Mouse (Mus musculus) midbrain, embryonic 11.5 days (tissue): ENCODE data around the gene Capza2. TPM values are rescaled to one million over a fixed set of nuclear protein-coding genes. Genes with fewer than 3 reads are reported as not detected.

Source experiments
- ATAC-seq: fragments of 200-750 bp; cut with Nextera tagmentation; 2 replicates; pipeline ENCODE4 v1.8.0; 2017; ENCODE audit warnings: moderate TSS enrichment, moderate library complexity; ENCODE audit not compliant: low FRiP score
- DNase-seq: peaks from one replicate; pipeline ENCODE4 v3.0.0; 2015; ENCODE audit warnings: low spot score; ENCODE audit errors: missing footprints
- H3K27ac ChIP-seq: fragments of 300-500 bp; sonication (generic); 2 replicates; pipeline ENCODE4 v1.5.1; 2014; ENCODE audit warnings: low read depth, low read length
- H3K27me3 ChIP-seq: fragments of 300-500 bp; sonication (generic); 2 replicates; pipeline ENCODE4 v1.6.1; 2014; ENCODE audit warnings: mild to moderate bottlenecking, low read length, moderate library complexity, mixed read lengths; ENCODE audit not compliant: control insufficient read depth, insufficient read depth
- H3K36me3 ChIP-seq: fragments of 300-500 bp; sonication (generic); 2 replicates; pipeline ENCODE4 v1.6.1; 2014; ENCODE audit warnings: mild to moderate bottlenecking, low read length, moderate library complexity, mixed read lengths; ENCODE audit not compliant: control insufficient read depth, insufficient read depth
- H3K4me1 ChIP-seq: fragments of 300-500 bp; sonication (generic); 2 replicates; pipeline ENCODE4 v1.6.1; 2014; ENCODE audit warnings: low read length; ENCODE audit not compliant: control insufficient read depth, insufficient read depth
- H3K4me2 ChIP-seq: fragments of 300-500 bp; sonication (generic); 2 replicates; pipeline ENCODE4 v1.6.1; 2014; ENCODE audit warnings: mild to moderate bottlenecking, moderate library complexity
- H3K4me3 ChIP-seq: fragments of 300-500 bp; sonication (generic); 2 replicates; pipeline ENCODE4 v1.5.1; 2014; ENCODE audit warnings: low read depth, low read length
- H3K9ac ChIP-seq: fragments of 300-500 bp; sonication (generic); 2 replicates; pipeline ENCODE4 v1.6.1; 2014; ENCODE audit warnings: low read length
- H3K9me3 ChIP-seq: fragments of 300-500 bp; sonication (generic); 2 replicates; pipeline ENCODE4 v1.6.1; 2016; ENCODE audit warnings: low read length; ENCODE audit not compliant: control insufficient read depth
- WGBS: fragments of 180-500 bp; shearing (Covaris S2); extraction: QIAGEN DNeasy Blood & Tissue Kit; methylation state at CpG from one replicate; pipeline ENCODE4 v1.1.7; 2014; 5-methylcytosine and 5-hydroxymethylcytosine counted together
- polyA plus RNA-seq: library from polyadenylated mRNA; unstranded; fragments of >200 nt; fragmentation: Nextera tagmentation; extraction: Ambion mirVana; gene quantifications from 2 replicates; pipeline ENCODE4 v1.2.1, GENCODE M21; 2014

The Capza2 gene
- polyA plus RNA-seq = 278 and 318 TPM in 2 replicates

DNA sequence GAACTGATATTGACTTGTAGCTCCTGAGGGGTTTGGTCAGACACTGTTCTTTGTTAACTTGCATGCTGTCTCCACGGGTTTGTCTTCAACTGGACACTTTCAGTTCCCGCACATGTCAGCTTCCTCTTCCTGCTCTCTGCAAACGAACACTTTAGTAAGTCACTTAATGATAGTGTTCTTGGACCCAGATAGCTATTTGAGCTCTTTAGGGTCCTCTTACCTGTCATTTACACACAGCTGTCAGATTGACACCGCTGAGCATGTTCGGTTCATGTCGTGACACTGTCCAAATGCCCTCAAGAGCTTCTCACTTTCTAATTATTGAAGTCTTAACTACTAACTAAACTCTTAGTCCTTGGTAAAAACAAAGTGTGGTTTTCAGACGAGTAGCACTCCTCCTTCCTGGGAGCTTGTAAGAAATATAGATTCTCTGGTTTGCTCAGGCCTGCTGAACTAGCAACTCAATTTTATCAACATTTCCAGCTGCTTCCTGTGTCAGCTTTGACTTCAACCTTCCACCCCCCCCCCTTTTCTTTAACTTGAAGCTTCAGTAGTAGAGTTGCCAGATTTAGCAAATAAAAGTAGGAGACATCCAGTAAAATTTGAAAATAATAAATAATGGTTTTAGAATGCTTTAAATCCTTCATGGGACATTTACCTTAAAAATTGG lies at the start of gene Capza2:
TSS of gene Capza2 (plus strand) at position 620 of the 670 bp plus-strand sequence.
- ATAC-seq = no peak
- Histone ChIP-seq H3K9me3 (no peaks in the 10 kb centered on the region), H3K4me2 (peak within 1 kb of the TSS; percentile 49; the same call in 1 of the 2 replicates), H3K36me3 (no peaks in the 10 kb centered on the region), H3K9ac (peak within 1 kb of the TSS; percentile 96), H3K4me3 (peak within 1 kb of the TSS; percentile 94), H3K4me1 (peaks cover 6% of the 10 kb centered on the region; the same call in 1 of the 2 replicates), H3K27me3 (no peaks in the 10 kb centered on the region), H3K27ac (peak within 1 kb of the TSS; percentile 92)
- no peak for DNase-seq
- 83% methylated on average over 7 of the region's 7 CpGs for WGBS

DNA sequence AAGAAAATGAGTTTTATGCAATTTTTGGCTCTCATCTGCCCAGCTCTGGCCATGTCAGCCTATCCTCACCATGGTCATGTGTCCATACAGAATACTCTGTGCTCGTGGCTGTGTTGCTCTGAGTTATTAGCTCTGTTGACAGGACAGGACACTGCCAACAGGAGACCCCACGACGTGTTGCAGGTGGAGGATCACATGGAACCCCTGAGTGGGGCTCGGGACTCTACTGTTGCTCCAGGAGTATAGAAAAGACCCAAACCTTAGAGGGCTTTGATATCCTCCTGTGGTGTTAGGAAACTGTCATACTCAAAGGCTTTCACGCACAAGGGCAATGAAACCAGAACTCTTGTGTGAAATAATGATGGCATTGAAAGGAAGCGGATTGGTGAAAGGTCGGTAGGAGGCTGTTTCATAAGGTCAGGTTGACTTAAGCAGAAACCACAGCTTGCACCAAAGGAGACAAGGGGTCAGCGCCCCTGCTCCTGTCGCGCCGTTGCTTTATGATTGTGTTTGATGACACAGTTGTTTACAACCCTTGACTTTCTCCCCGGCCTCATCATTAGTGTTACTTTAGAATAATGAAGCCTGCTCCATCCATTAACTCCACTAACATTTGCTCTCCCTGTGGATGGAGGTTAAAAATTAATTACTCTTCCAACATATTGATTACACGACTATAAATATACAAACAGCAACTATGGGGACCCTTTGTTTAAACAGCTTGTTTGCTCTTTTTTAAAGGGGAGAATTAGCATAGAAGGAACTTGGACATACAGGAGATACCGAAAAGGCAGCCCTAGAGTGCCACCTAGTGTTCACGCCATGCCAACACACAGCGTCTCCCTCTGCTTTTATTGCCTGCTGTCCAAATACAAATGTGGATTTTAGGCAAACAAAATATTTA lies 46.7 kb upstream of the Capza2 start:
- no peak overlapping the region for H3K4me3 ChIP-seq
- H3K9ac ChIP-seq = no peak overlapping the region
- ATAC-seq = peak; percentile 85
- peak; percentile 97 for DNase-seq
- H3K4me2 ChIP-seq = no peak overlapping the region
- 36% methylated on average over 16 of the region's 16 CpGs for WGBS
- no peaks in the 10 kb centered on the region for H3K27me3 ChIP-seq
- no peaks in the 10 kb centered on the region; the same call in 1 of the 2 replicates for H3K9me3 ChIP-seq
- H3K27ac ChIP-seq = no peak overlapping the region
- peaks cover 2% of the 10 kb centered on the region; the same call in 1 of the 2 replicates for H3K4me1 ChIP-seq
- no peaks in the 10 kb centered on the region for H3K36me3 ChIP-seq

DNA sequence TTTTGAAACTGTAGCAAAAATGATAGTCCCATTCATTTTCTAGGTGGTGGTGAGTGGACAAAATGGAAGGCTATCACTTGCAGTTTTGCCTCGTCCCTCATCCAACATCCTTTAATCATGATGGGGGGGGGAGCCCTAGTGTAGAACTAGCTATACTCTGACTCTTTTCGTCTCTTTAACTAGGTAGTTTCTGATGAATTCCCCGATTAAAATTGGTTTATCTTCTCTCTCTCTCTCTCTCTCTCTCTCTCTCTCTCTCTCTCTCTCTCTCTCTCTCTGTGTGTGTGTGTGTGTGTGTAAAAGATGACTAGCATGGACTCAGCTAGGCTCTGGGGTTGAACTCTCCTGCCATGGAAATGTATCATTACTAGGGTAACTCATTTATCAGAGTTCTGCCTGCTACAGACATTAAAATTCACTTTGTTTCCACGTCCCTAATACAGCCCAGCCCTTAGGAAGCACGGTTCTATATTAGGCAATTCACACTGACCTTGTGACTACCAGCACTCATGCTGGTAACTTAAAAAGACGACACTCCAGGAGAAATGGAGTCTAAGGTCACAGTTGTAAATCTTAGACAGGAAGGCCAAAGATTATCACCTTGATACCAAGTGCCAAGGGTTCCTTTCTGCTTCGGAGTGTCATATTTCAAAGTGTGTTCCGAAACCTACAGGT lies 45.9 kb upstream of the Capza2 start:
- DNase-seq (no peak), ATAC-seq (peak; percentile 52; the same call in 1 of the 2 replicates)
- Histone ChIP-seq H3K9me3 (no peaks in the 10 kb centered on the region; the same call in 1 of the 2 replicates), H3K4me3 (no peak overlapping the region), H3K9ac (no peak overlapping the region), H3K36me3 (no peaks in the 10 kb centered on the region), H3K27me3 (no peaks in the 10 kb centered on the region), H3K27ac (no peak overlapping the region), H3K4me2 (no peak overlapping the region), H3K4me1 (peaks cover 2% of the 10 kb centered on the region; the same call in 1 of the 2 replicates)
- 61% methylated on average over 8 of the region's 8 CpGs for WGBS

DNA sequence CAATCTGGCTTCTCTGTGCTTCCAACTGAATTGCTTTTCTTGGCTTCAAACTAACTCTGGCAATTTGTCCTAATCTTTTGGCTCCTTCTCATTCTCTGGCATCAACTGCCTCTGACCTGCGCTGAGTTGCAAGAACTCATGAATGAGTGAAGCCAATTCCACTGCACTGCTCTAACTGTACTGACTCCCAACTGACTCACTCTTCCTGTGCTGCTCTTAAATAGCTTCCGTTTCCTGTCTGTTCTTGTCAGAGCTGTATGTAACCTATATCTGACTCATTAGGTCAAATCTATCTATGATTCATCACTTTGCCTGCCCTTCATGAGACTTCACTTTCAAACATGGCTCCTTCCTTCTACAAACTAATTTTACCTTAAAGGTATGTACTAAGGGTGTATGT lies 42.1 kb upstream of the Capza2 start:
- H3K4me1 ChIP-seq = peaks cover 2% of the 10 kb centered on the region; the same call in 1 of the 2 replicates
- H3K4me3 ChIP-seq = no peak overlapping the region
- 96% methylated on average over 2 of the region's 2 CpGs for WGBS
- H3K27me3 ChIP-seq = no peaks in the 10 kb centered on the region
- H3K27ac ChIP-seq = no peak overlapping the region
- no peak overlapping the region for H3K4me2 ChIP-seq
- no peak overlapping the region for H3K9ac ChIP-seq
- H3K36me3 ChIP-seq = no peaks in the 10 kb centered on the region
- DNase-seq (peak; percentile 21), ATAC-seq (no peak)
- H3K9me3 ChIP-seq = peaks cover 3% of the 10 kb centered on the region; the same call in 1 of the 2 replicates

DNA sequence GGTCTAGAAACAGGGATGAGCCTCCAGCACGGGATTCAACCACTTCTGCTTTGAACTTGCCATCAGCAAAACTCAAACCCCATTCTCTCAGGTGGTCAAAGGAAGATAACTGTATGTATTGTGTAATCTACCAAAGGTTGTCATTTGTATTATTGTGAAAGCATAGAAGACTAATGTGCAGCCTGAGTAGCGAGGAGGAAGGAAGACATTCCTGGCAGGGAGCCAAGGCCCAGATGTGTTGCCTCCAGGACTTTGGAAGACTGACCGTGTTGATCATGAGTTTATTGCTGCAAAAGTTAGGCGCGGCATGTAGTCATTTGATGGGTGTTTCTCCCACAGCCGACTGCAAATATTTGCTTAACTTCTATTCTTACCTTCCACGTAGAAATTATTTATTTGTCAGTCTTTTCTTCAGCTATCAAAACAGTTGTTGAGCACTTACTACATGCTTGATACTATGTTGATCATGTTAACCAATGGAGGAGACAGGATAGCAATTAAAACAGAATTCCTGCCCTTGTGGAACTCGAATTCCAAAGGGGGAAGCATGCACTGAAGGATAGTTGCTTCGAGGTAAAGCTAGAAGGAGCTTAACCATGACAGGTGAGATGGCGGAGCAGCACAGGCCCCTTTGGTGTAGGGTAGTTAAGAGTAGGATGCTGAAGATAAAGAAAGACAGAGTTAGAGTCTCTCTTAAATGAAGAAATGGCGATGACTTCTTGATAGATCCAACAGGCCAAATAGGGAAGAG lies 40.1 kb upstream of the Capza2 start:
- 86% methylated on average over 11 of the region's 11 CpGs for WGBS
- no peak overlapping the region for H3K4me3 ChIP-seq
- no peak for ATAC-seq
- peak; percentile 41 for DNase-seq
- H3K9ac ChIP-seq = no peak overlapping the region
- no peaks in the 10 kb centered on the region for H3K36me3 ChIP-seq
- no peaks in the 10 kb centered on the region for H3K4me1 ChIP-seq
- H3K27me3 ChIP-seq = no peaks in the 10 kb centered on the region
- H3K4me2 ChIP-seq = no peak overlapping the region
- H3K9me3 ChIP-seq = peaks cover 3% of the 10 kb centered on the region; the same call in 1 of the 2 replicates
- no peak overlapping the region for H3K27ac ChIP-seq

DNA sequence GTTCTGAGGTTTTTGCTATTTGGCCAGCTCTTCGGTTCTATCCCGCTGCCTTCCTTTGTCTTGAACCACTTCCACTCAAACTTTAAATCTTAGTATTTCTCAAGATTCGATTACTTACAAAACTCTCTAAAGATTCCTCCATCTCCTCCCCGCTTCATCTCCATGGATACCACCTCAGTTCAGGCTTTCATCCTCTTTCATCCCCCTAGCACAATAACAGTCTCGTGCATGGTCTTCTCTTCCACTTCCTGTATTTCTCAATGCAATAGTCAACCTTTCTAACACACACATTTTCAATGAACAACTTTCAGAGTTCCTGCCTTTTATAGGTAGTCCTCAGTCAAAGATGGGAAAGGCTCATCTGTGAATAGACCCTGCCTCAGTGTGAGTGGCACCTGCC lies 36.7 kb upstream of the Capza2 start:
- no peak overlapping the region for H3K9ac ChIP-seq
- H3K4me2 ChIP-seq = no peak overlapping the region
- H3K27ac ChIP-seq = no peak overlapping the region
- H3K4me3 ChIP-seq = no peak overlapping the region
- no peaks in the 10 kb centered on the region for H3K36me3 ChIP-seq
- H3K4me1 ChIP-seq = no peaks in the 10 kb centered on the region
- 80% methylated on average over 5 of the region's 5 CpGs for WGBS
- peaks cover 3% of the 10 kb centered on the region; the same call in 1 of the 2 replicates for H3K9me3 ChIP-seq
- no peaks in the 10 kb centered on the region for H3K27me3 ChIP-seq
- ATAC-seq (no peak), DNase-seq (no peak)

DNA sequence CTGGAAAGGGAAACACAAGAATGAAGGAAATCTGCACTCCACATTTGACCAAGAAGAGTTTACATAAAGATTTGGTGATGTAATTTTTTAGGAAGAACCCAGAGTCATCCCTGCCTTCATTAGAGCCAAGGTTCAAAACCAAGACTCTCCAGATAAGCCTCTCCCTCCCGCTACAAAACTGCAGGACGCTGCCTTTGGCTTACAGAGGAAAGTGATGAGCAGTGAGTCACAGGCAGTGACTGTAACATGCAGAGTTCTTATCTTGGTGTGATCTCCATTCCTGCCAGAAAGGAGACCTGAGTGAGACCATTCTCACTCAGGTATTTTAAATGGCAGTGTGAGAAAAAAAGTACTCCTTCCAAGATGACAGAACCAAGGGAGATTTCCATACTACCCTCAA lies 34.5 kb upstream of the Capza2 start:
- 70% methylated on average over 2 of the region's 2 CpGs for WGBS
- H3K9me3 ChIP-seq = peaks cover 3% of the 10 kb centered on the region; the same call in 1 of the 2 replicates

DNA sequence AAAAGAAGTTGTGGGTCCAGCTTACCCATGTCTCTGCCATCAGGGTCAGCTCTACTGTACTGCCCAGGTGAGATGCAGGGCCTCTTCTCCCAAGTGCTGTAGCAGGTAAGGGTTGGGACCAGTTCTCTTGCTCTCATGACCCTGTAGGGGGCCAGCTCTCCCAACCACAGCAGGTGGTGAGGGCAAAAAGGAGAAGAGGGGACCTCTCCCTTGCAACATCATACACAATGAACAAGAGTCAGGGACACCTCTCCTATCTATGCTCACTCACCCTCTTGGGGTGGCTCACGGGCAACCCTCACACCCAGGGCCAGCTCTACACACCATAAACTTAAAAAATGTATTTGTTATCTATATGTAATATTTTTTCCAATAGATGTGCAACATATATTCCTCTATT lies 29.1 kb upstream of the Capza2 start:
- WGBS = 88% methylated on average over 1 of the region's 1 CpGs
- no peaks in the 10 kb centered on the region for H3K9me3 ChIP-seq

More for the DNA sequence above, 34.5 kb upstream of the Capza2 start:
- no peak for ATAC-seq
- DNase-seq = no peak
- Histone ChIP-seq H3K27ac (no peak overlapping the region), H3K9ac (no peak overlapping the region), H3K4me2 (no peak overlapping the region), H3K4me3 (no peak overlapping the region), H3K4me1 (no peaks in the 10 kb centered on the region), H3K27me3 (no peaks in the 10 kb centered on the region), H3K36me3 (no peaks in the 10 kb centered on the region)

More for the DNA sequence above, 29.1 kb upstream of the Capza2 start:
- no peak overlapping the region for H3K4me2 ChIP-seq
- no peaks in the 10 kb centered on the region for H3K36me3 ChIP-seq
- no peak for DNase-seq
- H3K9ac ChIP-seq = no peak overlapping the region
- H3K4me1 ChIP-seq = no peaks in the 10 kb centered on the region
- H3K27me3 ChIP-seq = no peaks in the 10 kb centered on the region
- no peak overlapping the region for H3K4me3 ChIP-seq
- no peak for ATAC-seq
- H3K27ac ChIP-seq = no peak overlapping the region
